In the genomic region with DNA sequence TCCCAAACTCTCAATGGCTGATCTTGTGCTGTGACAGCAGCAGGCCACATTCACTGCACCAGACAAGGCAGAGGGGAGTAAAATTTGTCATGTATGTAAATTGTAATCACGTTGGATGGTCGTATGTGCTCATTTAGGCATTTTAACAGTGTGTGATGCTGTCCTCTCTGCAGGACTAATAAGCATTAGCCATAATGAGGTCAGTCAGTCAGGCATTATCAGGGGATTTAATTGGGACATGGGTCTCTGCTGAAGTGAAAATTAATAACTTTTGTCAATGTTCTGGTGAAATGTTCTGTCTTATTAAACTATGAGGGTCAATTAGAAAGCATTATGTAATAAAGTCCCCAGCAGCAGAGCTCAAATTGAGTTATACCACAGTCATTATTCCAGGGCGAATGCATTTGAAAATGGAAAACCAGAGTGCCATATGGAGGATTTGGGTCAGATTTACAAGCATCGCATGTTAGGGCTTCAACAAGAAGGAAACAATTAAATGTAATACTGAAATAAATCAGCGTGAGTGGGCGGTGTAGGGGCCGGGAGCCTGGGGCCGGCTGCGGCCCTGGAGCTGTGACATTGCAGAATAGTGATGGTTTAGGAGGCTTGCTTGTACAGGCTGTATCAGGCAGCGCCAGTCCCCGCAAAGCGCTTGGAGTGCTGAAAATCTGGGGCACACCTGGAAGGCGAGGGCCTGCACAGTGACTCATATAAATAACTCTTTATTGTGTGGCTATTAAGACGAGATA, we compare ENCODE assay signal across 10 mouse cellular contexts.
A peak's percentile ranks its signal among the peaks of the same experiment; 100 is the strongest.
DNase-seq lines count a peak whose midpoint lies in the region; ATAC-seq and TF ChIP-seq lines count a peak whose summit lies in the region.
"Had no signal": no experiment of that assay in that cellular context is flagged by ENCODE, and none has a peak within 500 bp of the region (broad histone marks: within the 10 kb centered on the region; RNA-seq: fewer than 3 reads in every experiment).

No protein-coding gene starts in this region.

- ATAC-seq in forebrain, embryonic 12.5 days (ENCODE audit: low FRiP score): peak; percentile 68; the same call in 1 of the 2 replicates
- ATAC-seq in forebrain, postnatal 0 days: no peak
- peak; percentile 74 for ATAC-seq in forebrain, embryonic 16.5 days
- no peak for ATAC-seq in midbrain, embryonic 14.5 days (ENCODE audit: low FRiP score, low TSS enrichment)
- ATAC-seq in erythroid progenitor cell, adult 5-6 weeks (replicated peaks; ENCODE audit: low FRiP score, poor library complexity, severe bottlenecking): no peak

- no peaks in the 10 kb centered on the region for H3K36me3 ChIP-seq in forebrain, embryonic 12.5 days (replicated peaks)
- no peaks in the 10 kb centered on the region for H3K36me3 ChIP-seq in forebrain, postnatal 0 days (ENCODE audit: insufficient read depth)
- no peaks in the 10 kb centered on the region for H3K36me3 ChIP-seq in forebrain, embryonic 16.5 days (ENCODE audit: control insufficient read depth, insufficient read depth)
- H3K36me3 ChIP-seq in midbrain, embryonic 14.5 days (ENCODE audit: control insufficient read depth, insufficient read depth, low read length): no peaks in the 10 kb centered on the region
- H3K36me3 ChIP-seq: heart, embryonic 13.5 days had no signal

- H3K4me2 ChIP-seq in forebrain, embryonic 12.5 days: no peak overlapping the region
- no peak overlapping the region for H3K4me2 ChIP-seq in forebrain, postnatal 0 days (ENCODE audit: low read depth)
- no peak overlapping the region for H3K4me2 ChIP-seq in forebrain, embryonic 16.5 days (ENCODE audit: low read length)
- no peak overlapping the region for H3K4me2 ChIP-seq in midbrain, embryonic 14.5 days (ENCODE audit: low read length)
- H3K4me2 ChIP-seq: heart, embryonic 13.5 days had no signal

- H3K27ac ChIP-seq in forebrain, embryonic 12.5 days: no peak overlapping the region
- no peak overlapping the region for H3K27ac ChIP-seq in forebrain, postnatal 0 days (ENCODE audit: low read depth, low read length)
- H3K27ac ChIP-seq in forebrain, embryonic 16.5 days (ENCODE audit: low read length): no peak overlapping the region
- H3K27ac ChIP-seq in midbrain, embryonic 14.5 days (replicated peaks; ENCODE audit: low read depth, low read length): no peak overlapping the region
- H3K27ac ChIP-seq: heart, embryonic 13.5 days had no signal

- peaks cover 4% of the 10 kb centered on the region; the same call in 1 of the 2 replicates for H3K4me1 ChIP-seq in forebrain, embryonic 12.5 days
- H3K4me1 ChIP-seq in forebrain, postnatal 0 days (ENCODE audit: insufficient read depth): no peaks in the 10 kb centered on the region
- H3K4me1 ChIP-seq in forebrain, embryonic 16.5 days (replicated peaks; ENCODE audit: control insufficient read depth, insufficient read depth, low read length): 0 out of 2 replicates have a peak, but pooled peaks cover 3% of the 10 kb centered on the region
- no peaks in the 10 kb centered on the region for H3K4me1 ChIP-seq in midbrain, embryonic 14.5 days (ENCODE audit: control insufficient read depth, insufficient read depth, low read length)
- H3K4me1 ChIP-seq: heart, embryonic 13.5 days had no signal

- no peaks in the 10 kb centered on the region for H3K27me3 ChIP-seq in forebrain, embryonic 12.5 days
- H3K27me3 ChIP-seq in forebrain, postnatal 0 days (ENCODE audit: insufficient read depth, low read length): no peaks in the 10 kb centered on the region
- no peaks in the 10 kb centered on the region for H3K27me3 ChIP-seq in forebrain, embryonic 16.5 days (replicated peaks; ENCODE audit: control insufficient read depth, insufficient read depth, low read length)
- H3K27me3 ChIP-seq in midbrain, embryonic 14.5 days (ENCODE audit: control insufficient read depth, insufficient read depth, low read length): no peaks in the 10 kb centered on the region
- H3K27me3 ChIP-seq: heart, embryonic 13.5 days had no signal

- no peak overlapping the region for H3K9ac ChIP-seq in forebrain, embryonic 12.5 days
- no peak overlapping the region for H3K9ac ChIP-seq in forebrain, postnatal 0 days
- H3K9ac ChIP-seq in forebrain, embryonic 16.5 days (replicated peaks; ENCODE audit: low read depth, low read length): no peak overlapping the region
- H3K9ac ChIP-seq in midbrain, embryonic 14.5 days (replicated peaks; ENCODE audit: low read length): no peak overlapping the region
- H3K9ac ChIP-seq: heart, embryonic 13.5 days had no signal

- TF ChIP-seq CTCF in forebrain, postnatal 0 days (IDR thresholded peaks at IDR 0.05; ENCODE audit: low read depth): no peak

- H3K9me3 ChIP-seq in forebrain, embryonic 12.5 days: no peaks in the 10 kb centered on the region
- H3K9me3 ChIP-seq in forebrain, postnatal 0 days (ENCODE audit: low read length): no peaks in the 10 kb centered on the region
- H3K9me3 ChIP-seq in forebrain, embryonic 16.5 days (ENCODE audit: control insufficient read depth, low read length): peaks cover 3% of the 10 kb centered on the region; the same call in 1 of the 2 replicates
- H3K9me3 ChIP-seq in midbrain, embryonic 14.5 days (ENCODE audit: control insufficient read depth, low read length): no peaks in the 10 kb centered on the region; the same call in 1 of the 2 replicates
- H3K9me3 ChIP-seq: heart, embryonic 13.5 days had no signal

- DNase-seq in forebrain, postnatal 0 days: no peak
- peak; percentile 12 to 35 for DNase-seq in cerebellum, adult 18-20 months
- DNase-seq in midbrain, embryonic 14.5 days: peak; percentile 35
- no peak for DNase-seq in gastrocnemius, adult 8-10 months (ENCODE audit: low spot score in 2 of 2)
- no peak for DNase-seq in ovary, postnatal 14 days (ENCODE audit: low spot score)
- DNase-seq: lung, adult 2 months had no signal

- 59% methylated on average over 14 of the region's 14 CpGs for WGBS in forebrain, embryonic 12.5 days
- WGBS in forebrain, postnatal 0 days: 50% methylated on average over 14 of the region's 14 CpGs
- 51% methylated on average over 14 of the region's 14 CpGs for WGBS in forebrain, embryonic 16.5 days
- 72% methylated on average over 14 of the region's 14 CpGs for WGBS in midbrain, embryonic 14.5 days

- no peak overlapping the region for H3K4me3 ChIP-seq in forebrain, embryonic 12.5 days (replicated peaks)
- no peak overlapping the region for H3K4me3 ChIP-seq in forebrain, postnatal 0 days (ENCODE audit: low read depth, low read length)
- no peak overlapping the region for H3K4me3 ChIP-seq in forebrain, embryonic 16.5 days (replicated peaks; ENCODE audit: low read length)
- no peak overlapping the region for H3K4me3 ChIP-seq in midbrain, embryonic 14.5 days (replicated peaks; ENCODE audit: low read depth, low read length)
- H3K4me3 ChIP-seq: heart, embryonic 13.5 days had no signal

Comparison
In these comparisons a context has a peak if more than half of its experiments do, and no peak if none do; other contexts are left out.
1. ATAC-seq: peak in forebrain, embryonic 12.5 days (single experiment) and forebrain, embryonic 16.5 days (single experiment); none in forebrain, postnatal 0 days (single experiment), midbrain, embryonic 14.5 days (single experiment) and erythroid progenitor cell, adult 5-6 weeks (single experiment).
2. DNase-seq: peak in cerebellum, adult 18-20 months (2 of 2) and midbrain, embryonic 14.5 days (single experiment); none in forebrain, postnatal 0 days (single experiment), gastrocnemius, adult 8-10 months (0 of 2) and ovary, postnatal 14 days (single experiment).